8 mouse cellular contexts compared by ENCODE assay signal in the genomic region with DNA sequence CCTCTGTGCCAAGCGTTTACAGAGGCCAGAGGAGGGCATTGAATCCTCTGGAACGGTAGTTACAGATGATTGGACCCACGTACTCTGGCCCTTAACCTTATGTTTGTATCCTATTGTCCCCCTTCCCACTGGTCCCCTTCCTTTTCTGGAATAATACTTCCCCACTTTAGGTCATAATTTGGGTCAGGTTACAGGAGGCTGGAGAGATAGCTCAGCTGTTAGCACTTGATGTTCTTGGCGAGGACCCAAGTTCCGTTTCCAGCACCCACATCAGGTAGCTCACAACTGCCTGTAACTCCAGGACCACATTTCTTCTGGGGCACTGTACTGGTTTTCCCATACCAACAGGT. TPM values are rescaled to one million over a fixed set of nuclear protein-coding genes. Genes with fewer than 3 reads are reported as not detected.
DNase-seq lines count a peak whose midpoint lies in the region; ATAC-seq and TF ChIP-seq lines count a peak whose summit lies in the region.

No protein-coding gene starts in this region.

- TF ChIP-seq CTCF in layer of hippocampus, adult 2 months (conservative IDR thresholded peaks at IDR 0.05): no peak
- TF ChIP-seq CTCF in brain, embryonic 14.5 days (IDR thresholded peaks at IDR 0.05; ENCODE audit: borderline replicate concordance, extremely low read depth, insufficient read depth, insufficient read length): no peak

- TF ChIP-seq POLR2A in brain, embryonic 14.5 days (IDR thresholded peaks at IDR 0.05; ENCODE audit: borderline replicate concordance, extremely low read depth, insufficient read depth, insufficient read length, poor library complexity, severe bottlenecking): no peak

- peak overlapping the region; percentile 71 for H3K4me3 ChIP-seq in layer of hippocampus, adult 2 months

- ATAC-seq in erythroid progenitor cell, adult 5-6 weeks (replicated peaks; ENCODE audit: low FRiP score, poor library complexity, severe bottlenecking): no peak

- DNase-seq in layer of hippocampus, adult 2 months (ENCODE audit: low spot score in 2 of 2): no peak
- DNase-seq in layer of hippocampus, adult 8-10 months (ENCODE audit: low spot score in 2 of 2): no peak
- DNase-seq in brain, embryonic 14.5 days (ENCODE audit: low read depth): peak; percentile 29
- DNase-seq in gastrocnemius, postnatal 10 days: peak; percentile 24
- DNase-seq in kidney, adult 18-20 months: peak; percentile 32
- DNase-seq in lung, postnatal 4 days: peak; percentile 17 to 26
- no peak for DNase-seq in frontal cortex, postnatal 14 days (ENCODE audit: low spot score in 2 of 2)

- H3K27ac ChIP-seq in layer of hippocampus, adult 2 months: peak overlapping the region; percentile 99

RNA-seq across cellular contexts. Expression of a gene that starts 0.7 kb away (rescaled TPM):
- 10 to 100 TPM; 25.6 to 25.9 TPM for total RNA-seq in layer of hippocampus, adult 2 months (2021)
- total RNA-seq in layer of hippocampus, adult 8-10 months (2022): 10 to 100 TPM; 24.0 to 31.5 (median 26.5) TPM
- 25.0 and 31.8 TPM in 2 replicates for polyA plus RNA-seq in brain, embryonic 14.5 days (2012; rRNA removed)
- 10 to 100 TPM; 13.1 to 13.4 TPM for total RNA-seq in gastrocnemius, postnatal 10 days (2021)
- total RNA-seq in erythroid progenitor cell, adult 5-6 weeks (2015; ENCODE audit: low replicate concordance): 4.7 and 7.1 TPM in 2 replicates
- total RNA-seq in erythroid progenitor cell, adult 5-6 weeks (2017; ENCODE audit: low replicate concordance): 3.4 and 7.3 TPM in 2 replicates

RNA-seq across cellular contexts. Expression of a gene that starts 5.2 kb away (rescaled TPM):
- total RNA-seq in layer of hippocampus, adult 2 months (2021): 1 to 10 TPM; 2.3 to 2.8 TPM
- 1 to 10 TPM; 1.3 to 4.1 (median 3.6) TPM for total RNA-seq in layer of hippocampus, adult 8-10 months (2022)
- polyA plus RNA-seq in brain, embryonic 14.5 days (2012; rRNA removed): 0.05 TPM in 1 of 2 replicates, not detected in the other
- total RNA-seq in gastrocnemius, postnatal 10 days (2021): under 1 TPM in 1 of 2 experiments, not detected in 1; 0.23 TPM
- total RNA-seq in erythroid progenitor cell, adult 5-6 weeks (2015; ENCODE audit: low replicate concordance): not detected in 2 replicates
- total RNA-seq in erythroid progenitor cell, adult 5-6 weeks (2017; ENCODE audit: low replicate concordance): not detected in 2 replicates

RNA-seq across cellular contexts. Expression of a gene that starts 30.2 kb away (rescaled TPM):
- total RNA-seq in layer of hippocampus, adult 2 months (2021): not detected
- under 1 TPM in 3 of 4 experiments, not detected in 1; 0.38 to 0.57 (median 0.41) TPM for total RNA-seq in layer of hippocampus, adult 8-10 months (2022)
- polyA plus RNA-seq in brain, embryonic 14.5 days (2012; rRNA removed): 0.38 and 0.63 TPM in 2 replicates
- total RNA-seq in gastrocnemius, postnatal 10 days (2021): 1 to 10 TPM; 8.3 to 9.7 TPM
- 70.4 and 83.3 TPM in 2 replicates for total RNA-seq in erythroid progenitor cell, adult 5-6 weeks (2015; ENCODE audit: low replicate concordance)
- total RNA-seq in erythroid progenitor cell, adult 5-6 weeks (2017; ENCODE audit: low replicate concordance): 65.3 and 67.6 TPM in 2 replicates

RNA-seq across cellular contexts. Expression of a gene that starts 43.4 kb away (rescaled TPM):
- 10 to 100 TPM; 13.6 to 17.6 TPM for total RNA-seq in layer of hippocampus, adult 2 months (2021)
- total RNA-seq in layer of hippocampus, adult 8-10 months (2022): 10 to 100 TPM; 14.8 to 21.0 (median 15.3) TPM
- 3.8 and 7.4 TPM in 2 replicates for polyA plus RNA-seq in brain, embryonic 14.5 days (2012; rRNA removed)
- total RNA-seq in gastrocnemius, postnatal 10 days (2021): 1 to 10 TPM; 6.9 to 7.7 TPM
- 4.0 and 8.0 TPM in 2 replicates for total RNA-seq in erythroid progenitor cell, adult 5-6 weeks (2015; ENCODE audit: low replicate concordance)
- total RNA-seq in erythroid progenitor cell, adult 5-6 weeks (2017; ENCODE audit: low replicate concordance): 10.7 and 11.5 TPM in 2 replicates

RNA-seq across cellular contexts. Expression of a gene that starts 43.5 kb away (rescaled TPM):
- 10 to 100 TPM; 28.0 to 30.1 TPM for total RNA-seq in layer of hippocampus, adult 2 months (2021)
- 10 to 100 TPM; 23.5 to 26.8 (median 26.1) TPM for total RNA-seq in layer of hippocampus, adult 8-10 months (2022)
- 19.5 and 25.3 TPM in 2 replicates for polyA plus RNA-seq in brain, embryonic 14.5 days (2012; rRNA removed)
- total RNA-seq in gastrocnemius, postnatal 10 days (2021): 10 to 100 TPM; 12.9 to 13.6 TPM
- 8.0 and 12.6 TPM in 2 replicates for total RNA-seq in erythroid progenitor cell, adult 5-6 weeks (2015; ENCODE audit: low replicate concordance)
- total RNA-seq in erythroid progenitor cell, adult 5-6 weeks (2017; ENCODE audit: low replicate concordance): 21.2 and 29.7 TPM in 2 replicates

Comparison
In these comparisons a context has a peak if more than half of its experiments do, and no peak if none do; other contexts are left out.
1. DNase-seq: peak in brain, embryonic 14.5 days (single experiment), gastrocnemius, postnatal 10 days (single experiment), kidney, adult 18-20 months (single experiment) and lung, postnatal 4 days (2 of 2); none in layer of hippocampus, adult 2 months (0 of 2), layer of hippocampus, adult 8-10 months (0 of 2) and frontal cortex, postnatal 14 days (0 of 2).
2. RNA of a gene that starts 30.2 kb away (total RNA-seq): 65.3 to 83.3 TPM in erythroid progenitor cell, adult 5-6 weeks; 8.3 to 9.7 TPM in gastrocnemius, postnatal 10 days, 0.38 to 0.57 TPM in layer of hippocampus, adult 8-10 months and not detected in layer of hippocampus, adult 2 months; every median in the first group is over 4 times any median in the second.